Mouse (Mus musculus) spleen, adult 2 months (tissue): ENCODE measurements at regions not wholly inside any gene's neighbourhood (a gene's known extent, or its start where the extent isn't known, plus 50 kb on each side); places are given as distances from the start of the nearest gene placed in this dataset.

Experiments
- CTCF ChIP-seq: fragments of 200-500 bp; IDR thresholded peaks from 2 replicates; pipeline ENCODE4 v1.5.1; 2011; ENCODE audit warnings: mild to moderate bottlenecking, inconsistent platforms; ENCODE audit not compliant: insufficient read depth, insufficient read length, insufficient replicate concordance; ENCODE audit errors: extremely low read depth
- POLR2A ChIP-seq: fragments of 200-500 bp; IDR thresholded peaks from 2 replicates; pipeline ENCODE4 v1.6.1; 2011; ENCODE audit warnings: low read depth, low read length, inconsistent platforms

DNA sequence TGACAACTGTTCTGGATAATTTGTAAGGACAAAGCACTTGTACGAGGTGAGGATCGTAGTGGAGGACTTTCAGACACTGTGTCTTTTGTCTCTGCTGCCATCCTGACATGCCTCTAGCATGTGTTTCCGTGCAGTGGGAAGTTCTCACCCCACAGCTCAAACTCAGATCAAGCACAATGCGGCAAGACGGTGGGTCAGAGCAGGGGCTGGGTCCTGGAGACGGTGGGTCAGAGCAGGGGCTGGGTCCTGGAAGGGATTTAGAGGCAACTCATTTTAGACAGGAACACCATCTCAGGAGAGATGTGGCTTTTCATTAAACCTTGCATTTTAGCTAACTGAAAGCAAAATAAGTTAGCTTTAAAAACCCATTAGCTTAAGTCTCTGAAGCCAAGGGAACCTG, 52.3 kb upstream of the Trpc7 start:
- no peak for TF ChIP-seq POLR2A
- TF ChIP-seq CTCF = no peak
